ENCODE assay signal across 8 mouse cellular contexts in genomic region chr14:57104106-57105023, GRCm38 (mm10). TPM values are rescaled to one million over a fixed set of nuclear protein-coding genes. Genes with fewer than 3 reads are reported as not detected.
DNase-seq lines count a peak whose midpoint lies in the region; ATAC-seq and TF ChIP-seq lines count a peak whose summit lies in the region.

Gene Gjb2 (minus strand): TSS chr14:57104702.

- WGBS in embryonic facial prominence, embryonic 13.5 days: under 1% methylated on average over 100 of the region's 101 CpGs
- under 1% methylated on average over 100 of the region's 101 CpGs for WGBS in hindbrain, embryonic 14.5 days

- peak within 1 kb of the TSS; percentile 100 for H3K4me2 ChIP-seq in embryonic facial prominence, embryonic 13.5 days
- peak within 1 kb of the TSS; percentile 100 for H3K4me2 ChIP-seq in hindbrain, embryonic 14.5 days (replicated peaks)

- intact Hi-C loops in left cerebral cortex, adult 2 months (cut with DNase I): loop anchor here (5.0 kb wide), 3 partner anchors 143 to 303 kb away; no protein-coding TSS in a partner anchor

- H3K9ac ChIP-seq in embryonic facial prominence, embryonic 13.5 days: peak within 1 kb of the TSS; percentile 69
- peak within 1 kb of the TSS; percentile 54 for H3K9ac ChIP-seq in hindbrain, embryonic 14.5 days

- H3K4me1 ChIP-seq in embryonic facial prominence, embryonic 13.5 days: peaks cover 19% of the 10 kb centered on the region
- H3K4me1 ChIP-seq in hindbrain, embryonic 14.5 days (replicated peaks; ENCODE audit: control insufficient read depth, insufficient read depth, low read length): peaks cover 10% of the 10 kb centered on the region

- no peaks in the 10 kb centered on the region for H3K36me3 ChIP-seq in embryonic facial prominence, embryonic 13.5 days
- H3K36me3 ChIP-seq in hindbrain, embryonic 14.5 days (replicated peaks; ENCODE audit: control insufficient read depth, insufficient read depth): no peaks in the 10 kb centered on the region

- peak; percentile 43 for DNase-seq in CD4-positive, CD25-positive, alpha-beta regulatory T cell, adult 2 months (ENCODE audit: low read depth, low spot score)
- peak; percentile 39 for DNase-seq in WW6 (ENCODE audit: low read depth, low spot score)
- no peak for DNase-seq in hindbrain, embryonic 14.5 days (ENCODE audit: low spot score)
- DNase-seq in left cerebral cortex, adult 2 months (ENCODE audit: extremely low spot score in 1 of 2, low spot score in 2 of 2): peak; percentile 31 to 36
- peak; percentile 65 for DNase-seq in lung, postnatal 25 days (ENCODE audit: low spot score)
- DNase-seq in right cerebral cortex, postnatal 10 days (ENCODE audit: low spot score in 2 of 2): peak; percentile 37 to 40
- no peak for DNase-seq in spleen, adult 12 weeks (ENCODE audit: low spot score)

- peak; percentile 2 for TF ChIP-seq CTCF in left cerebral cortex, adult 2 months (IDR thresholded peaks at IDR 0.05)

- ATAC-seq in embryonic facial prominence, embryonic 13.5 days (ENCODE audit: insufficient number of reproducible peaks, insufficient read depth, low FRiP score, low TSS enrichment, low read depth): 0 out of 2 replicates have a peak, but pooled peaks have one; percentile 66
- peak; percentile 71 for ATAC-seq in hindbrain, embryonic 14.5 days (ENCODE audit: low FRiP score)

- H3K4me3 ChIP-seq in embryonic facial prominence, embryonic 13.5 days: peak within 1 kb of the TSS; percentile 61
- peak within 1 kb of the TSS; percentile 63 for H3K4me3 ChIP-seq in hindbrain, embryonic 14.5 days (replicated peaks; ENCODE audit: low read length)
- peak within 1 kb of the TSS; percentile 60 for H3K4me3 ChIP-seq in left cerebral cortex, adult 2 months

- no peaks in the 10 kb centered on the region for H3K9me3 ChIP-seq in embryonic facial prominence, embryonic 13.5 days
- no peaks in the 10 kb centered on the region for H3K9me3 ChIP-seq in hindbrain, embryonic 14.5 days (ENCODE audit: control insufficient read depth, low read length)

- no peak within 1 kb of the TSS for H3K27ac ChIP-seq in embryonic facial prominence, embryonic 13.5 days
- H3K27ac ChIP-seq in hindbrain, embryonic 14.5 days: no peak within 1 kb of the TSS
- no peak within 1 kb of the TSS for H3K27ac ChIP-seq in left cerebral cortex, adult 2 months

- H3K27me3 ChIP-seq in embryonic facial prominence, embryonic 13.5 days: peaks cover 75% of the 10 kb centered on the region
- H3K27me3 ChIP-seq in hindbrain, embryonic 14.5 days (ENCODE audit: control insufficient read depth, insufficient read depth, low read length): peaks cover 63% of the 10 kb centered on the region

RNA-seq across cellular contexts. Expression of gene Gjb2, which starts in this region (rescaled TPM):
- 30.1 and 31.4 TPM in 2 replicates for polyA plus RNA-seq in embryonic facial prominence, embryonic 13.5 days (2015; fragmentation: Nextera tagmentation; extraction: Ambion mirVana)
- polyA plus RNA-seq in hindbrain, embryonic 14.5 days (2014; fragmentation: Nextera tagmentation; extraction: Ambion mirVana): 22.1 and 25.4 TPM in 2 replicates
- total RNA-seq in left cerebral cortex, adult 2 months (2021): 10 to 100 TPM in 1 of 2 experiments, 1 to 10 TPM in 1; 7.7 to 11.8 TPM

Comparison
In these comparisons a context has a peak if more than half of its experiments do, and no peak if none do; other contexts are left out.
1. DNase-seq: peak in CD4-positive, CD25-positive, alpha-beta regulatory T cell, adult 2 months (single experiment), WW6 (single experiment), left cerebral cortex, adult 2 months (2 of 2), lung, postnatal 25 days (single experiment) and right cerebral cortex, postnatal 10 days (2 of 2); none in hindbrain, embryonic 14.5 days (single experiment) and spleen, adult 12 weeks (single experiment).
2. Peak in every context shown above with its lines, with median percentiles within 50 percentile points of each other: H3K4me3 ChIP-seq.